Mouse (Mus musculus) regulatory T cell (primary cell): ENCODE data around the gene Olfr1100.

Experiments
- in situ Hi-C: fragments of 300-600 bp; cut with MboI, MseI; formaldehyde crosslinking; loops from one replicate; pipeline ENCODE4 v1.15.1; 2025; ENCODE audit warnings: high pct_unique_total_duplicates

Gene Olfr1100

DNA sequence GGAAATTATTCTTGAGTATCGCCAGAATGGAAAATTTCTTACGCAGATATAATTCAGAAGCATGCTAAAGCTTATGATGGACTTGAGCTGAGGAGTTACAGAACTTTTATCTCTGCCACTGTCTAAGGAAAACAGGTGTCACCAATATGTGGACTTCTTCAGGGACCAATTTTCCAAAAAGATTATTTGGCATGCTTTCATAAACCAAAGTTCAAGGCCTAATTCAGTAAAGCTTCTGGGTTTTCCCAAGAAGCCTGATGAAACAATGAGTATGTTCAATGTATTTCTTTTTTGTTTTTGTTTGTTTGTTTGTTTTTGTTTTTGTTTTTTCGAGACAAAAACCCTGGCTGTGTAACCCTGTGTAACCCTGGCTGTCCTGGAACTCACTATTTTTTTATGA lies at the start of gene Olfr1100:
TSS of gene Olfr1100 (minus strand) at position 101 of the 400 bp plus-strand sequence.
- in situ Hi-C loops, result no loop called here

DNA sequence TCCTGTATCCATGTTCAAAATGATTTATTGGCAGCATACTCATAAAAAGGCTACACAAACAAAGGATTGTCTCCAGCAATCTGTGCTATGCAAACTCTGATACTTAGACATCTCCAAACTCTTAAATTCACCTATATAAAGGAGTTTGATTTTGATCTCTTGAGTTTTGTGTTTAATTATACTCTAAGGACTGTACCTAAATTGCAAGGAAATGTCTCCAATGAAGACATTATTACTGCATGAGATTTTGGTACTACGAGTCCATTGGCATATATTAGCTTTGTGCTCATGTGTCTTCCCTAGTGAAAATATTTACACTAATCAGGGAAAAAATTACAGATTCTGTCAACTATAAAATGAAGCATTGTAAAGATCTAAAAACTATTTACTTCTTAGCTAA lies 47.2 kb upstream of the Olfr1100 start, which contains the start of gene Olfr1104:
TSS of gene Olfr1104 (minus strand) at position 101 of the 400 bp plus-strand sequence.
- in situ Hi-C loops, result no loop called here

DNA sequence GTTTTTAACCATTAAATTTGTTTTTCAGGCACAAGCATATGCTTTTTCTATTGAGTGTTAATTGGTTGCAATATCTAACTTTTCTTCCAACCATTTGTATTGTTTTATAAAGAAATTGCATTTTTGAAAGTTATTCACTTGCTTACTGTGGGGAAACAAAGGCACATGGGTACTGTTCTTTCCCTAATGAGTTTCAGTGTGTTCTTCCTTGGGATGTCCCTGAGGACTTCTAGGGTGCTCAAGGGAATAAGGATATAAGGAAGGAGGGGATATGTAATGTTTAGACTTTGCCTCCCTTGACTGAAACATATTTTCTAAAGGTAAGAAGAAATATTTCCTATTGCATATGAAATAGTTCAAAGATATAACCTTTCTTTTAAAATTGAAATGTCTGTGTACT lies 18.3 kb upstream of the Olfr1100 start, which contains the start of gene Olfr1102:
TSS of gene Olfr1102 (plus strand) at position 301 of the 400 bp plus-strand sequence.
- in situ Hi-C loops, result no loop called here

DNA sequence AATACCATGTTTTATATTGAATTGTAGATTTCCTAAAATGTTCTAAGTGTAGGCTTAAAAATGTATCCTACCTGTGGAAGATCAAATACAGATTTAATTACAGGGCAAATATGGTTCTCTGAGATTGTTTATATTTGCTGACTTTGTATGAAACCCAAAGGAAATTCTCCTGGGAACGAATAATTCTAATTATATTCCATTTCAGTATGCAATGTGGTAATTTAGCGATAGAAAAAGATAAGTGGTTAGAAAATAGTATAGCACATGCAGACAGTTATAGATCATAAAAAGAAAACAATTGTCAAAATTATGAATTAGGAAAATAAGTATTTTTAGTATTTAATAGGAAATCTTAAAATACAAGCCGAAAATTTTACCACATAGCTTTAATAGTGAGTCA lies 11.4 kb upstream of the Olfr1100 start, which contains the start of gene Olfr1101:
TSS of gene Olfr1101 (minus strand) at position 101 of the 400 bp plus-strand sequence.
- in situ Hi-C loops, result no loop called here

DNA sequence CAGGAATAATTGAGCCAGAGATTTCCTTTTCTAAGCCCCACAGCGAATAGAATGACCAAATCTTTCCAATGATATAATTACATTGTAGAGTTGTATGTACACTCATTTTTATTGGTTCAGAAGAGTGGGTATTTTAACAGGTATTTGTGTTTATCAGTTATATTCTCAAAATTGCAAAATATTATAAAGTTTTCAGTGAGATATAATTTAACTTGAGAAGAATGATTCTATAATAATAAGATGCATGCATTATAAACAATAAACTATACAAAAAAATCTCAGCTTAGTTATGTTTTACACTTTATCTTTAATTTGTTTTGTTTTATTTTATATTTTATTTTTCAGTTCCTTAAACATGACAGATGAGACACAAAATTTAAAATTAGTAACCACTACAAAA lies 19.2 kb downstream of the Olfr1100 start, which contains the start of gene Olfr1099:
TSS of gene Olfr1099 (minus strand) at position 101 of the 400 bp plus-strand sequence.
- in situ Hi-C loops, result no loop called here

DNA sequence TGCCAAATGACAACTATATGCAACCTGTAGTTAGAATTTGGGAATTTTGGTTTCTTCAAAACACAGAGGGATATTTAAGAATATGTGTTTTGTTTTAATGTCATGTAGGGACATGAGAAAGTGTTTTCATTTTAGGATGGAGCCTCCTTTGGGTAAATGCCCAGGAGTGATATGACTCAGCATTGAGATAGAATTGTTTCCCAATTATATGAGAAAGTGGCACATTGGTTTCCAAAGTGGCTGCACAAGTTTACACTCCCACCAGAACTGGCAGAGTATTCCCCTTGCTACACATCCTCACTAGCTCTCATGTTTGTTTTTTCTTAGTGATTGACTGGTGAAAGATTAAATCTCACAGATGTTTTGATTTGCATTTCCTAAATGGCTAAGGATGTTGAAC lies 53.2 kb downstream of the Olfr1100 start:
- in situ Hi-C loops, result no loop called here
